ENCODE assay signal across 8 mouse cellular contexts in genomic region chr7:141467230-141468030, GRCm38 (mm10). TPM values are rescaled to one million over a fixed set of nuclear protein-coding genes. Genes with fewer than 3 reads are reported as not detected.
DNase-seq lines count a peak whose midpoint lies in the region; ATAC-seq and TF ChIP-seq lines count a peak whose summit lies in the region.

Gene Cd151, plus strand, starts transcription at chr7:141467392.

- H3K27me3 ChIP-seq in forebrain, embryonic 13.5 days: peaks cover 47% of the 10 kb centered on the region
- H3K27me3 ChIP-seq in lung, embryonic 16.5 days (ENCODE audit: control insufficient read depth, insufficient read depth, low read depth, low read length): peaks cover 23% of the 10 kb centered on the region

- H3K27ac ChIP-seq in brown adipose tissue, adult 24 weeks (replicated peaks; ENCODE audit: low read depth, low read length): peak within 1 kb of the TSS; percentile 96
- peak within 1 kb of the TSS; percentile 85 for H3K27ac ChIP-seq in forebrain, embryonic 13.5 days
- peak within 1 kb of the TSS; percentile 74 for H3K27ac ChIP-seq in layer of hippocampus, adult 2 months
- peak within 1 kb of the TSS; percentile 81 for H3K27ac ChIP-seq in lung, embryonic 16.5 days (ENCODE audit: low read length)

- peaks cover 31% of the 10 kb centered on the region for H3K36me3 ChIP-seq in forebrain, embryonic 13.5 days (ENCODE audit: poor library complexity, severe bottlenecking)
- H3K36me3 ChIP-seq in lung, embryonic 16.5 days (ENCODE audit: control insufficient read depth, insufficient read depth, low read length): peaks cover 24% of the 10 kb centered on the region

- WGBS in forebrain, embryonic 13.5 days: under 1% methylated on average over 52 of the region's 52 CpGs
- WGBS in lung, embryonic 16.5 days: under 1% methylated on average over 52 of the region's 52 CpGs

- peak within 1 kb of the TSS; percentile 73 for H3K4me2 ChIP-seq in forebrain, embryonic 13.5 days
- H3K4me2 ChIP-seq in lung, embryonic 16.5 days (ENCODE audit: low read depth, low read length): peak within 1 kb of the TSS; percentile 90

- TF ChIP-seq CTCF in layer of hippocampus, adult 2 months (conservative IDR thresholded peaks at IDR 0.05): no peak

- H3K9ac ChIP-seq in forebrain, embryonic 13.5 days: peak within 1 kb of the TSS; percentile 76
- peak within 1 kb of the TSS; percentile 90 for H3K9ac ChIP-seq in lung, embryonic 16.5 days (ENCODE audit: low read length)

- ATAC-seq in forebrain, embryonic 13.5 days: peak; percentile 66
- ATAC-seq in lung, embryonic 16.5 days (ENCODE audit: low read depth): peak; percentile 86

- peaks cover 5% of the 10 kb centered on the region; the same call in 1 of the 2 replicates for H3K4me1 ChIP-seq in brown adipose tissue, adult 24 weeks (ENCODE audit: control insufficient read depth, insufficient read depth, insufficient read length, low read length)
- H3K4me1 ChIP-seq in forebrain, embryonic 13.5 days: peaks cover 43% of the 10 kb centered on the region
- H3K4me1 ChIP-seq in lung, embryonic 16.5 days (replicated peaks; ENCODE audit: control insufficient read depth, insufficient read depth, low read length): peaks cover 46% of the 10 kb centered on the region

- peak within 1 kb of the TSS; percentile 99 for H3K4me3 ChIP-seq in brown adipose tissue, adult 24 weeks (ENCODE audit: insufficient read depth, low read depth, low read length)
- H3K4me3 ChIP-seq in forebrain, embryonic 13.5 days: peak within 1 kb of the TSS; percentile 64
- peak within 1 kb of the TSS; percentile 59 for H3K4me3 ChIP-seq in layer of hippocampus, adult 2 months
- peak within 1 kb of the TSS; percentile 83 for H3K4me3 ChIP-seq in lung, embryonic 16.5 days (ENCODE audit: low read length)

- intact Hi-C loops in heart, postnatal 36 days (cut with DNase I): loop anchor here (1.0 to 10.0 kb wide), 2 partner anchors 12 to 523 kb away; partner anchors contain the start of genes Pgghg and Pnpla2

- peak; percentile 82 for DNase-seq in ES-CJ7 (ENCODE audit: low read depth, low spot score)
- DNase-seq in heart, postnatal 36 days: peak; percentile 90 to 92
- DNase-seq in layer of hippocampus, adult 2 months (ENCODE audit: low spot score in 2 of 2): peak; percentile 49 to 62
- peak; percentile 85 for DNase-seq in ovary, postnatal 14 days (ENCODE audit: low spot score)
- DNase-seq in urinary bladder, adult 18-20 months (ENCODE audit: low spot score in 2 of 2): peak; percentile 89 to 94

- no peaks in the 10 kb centered on the region for H3K9me3 ChIP-seq in forebrain, embryonic 13.5 days (replicated peaks)
- H3K9me3 ChIP-seq in lung, embryonic 16.5 days (ENCODE audit: control insufficient read depth, low read length): no peaks in the 10 kb centered on the region

RNA-seq across cellular contexts. Expression of gene Cd151, which starts in this region (rescaled TPM):
- 223 and 257 TPM in 2 replicates for polyA plus RNA-seq in brown adipose tissue, adult 24 weeks (2012; ENCODE audit: insufficient read depth, insufficient read length, missing spikeins)
- polyA plus RNA-seq in forebrain, embryonic 13.5 days (2015; fragmentation: Nextera tagmentation; extraction: Ambion mirVana): 12.0 and 14.3 TPM in 2 replicates
- total RNA-seq in heart, postnatal 36 days (2021): 100 to 1,000 TPM; 299 to 300 TPM
- total RNA-seq in layer of hippocampus, adult 2 months (2021): 10 to 100 TPM; 23.4 to 25.1 TPM
- polyA plus RNA-seq in lung, embryonic 16.5 days (2015; fragmentation: Nextera tagmentation; extraction: Ambion mirVana): 36.4 and 39.3 TPM in 2 replicates

Comparison
In these comparisons a context has a peak if more than half of its experiments do, and no peak if none do; other contexts are left out.
1. Peak in every context shown above with its lines: DNase-seq, ATAC-seq, H3K4me3 ChIP-seq and H3K27ac ChIP-seq.
2. RNA of gene Cd151 (total RNA-seq): 299 to 300 TPM in heart, postnatal 36 days; 23.4 to 25.1 TPM in layer of hippocampus, adult 2 months; every median in the first group is over 10 times any median in the second.